Mouse (Mus musculus): ENCODE data around the gene Dcpp1.

The Dcpp1 gene

DNA sequence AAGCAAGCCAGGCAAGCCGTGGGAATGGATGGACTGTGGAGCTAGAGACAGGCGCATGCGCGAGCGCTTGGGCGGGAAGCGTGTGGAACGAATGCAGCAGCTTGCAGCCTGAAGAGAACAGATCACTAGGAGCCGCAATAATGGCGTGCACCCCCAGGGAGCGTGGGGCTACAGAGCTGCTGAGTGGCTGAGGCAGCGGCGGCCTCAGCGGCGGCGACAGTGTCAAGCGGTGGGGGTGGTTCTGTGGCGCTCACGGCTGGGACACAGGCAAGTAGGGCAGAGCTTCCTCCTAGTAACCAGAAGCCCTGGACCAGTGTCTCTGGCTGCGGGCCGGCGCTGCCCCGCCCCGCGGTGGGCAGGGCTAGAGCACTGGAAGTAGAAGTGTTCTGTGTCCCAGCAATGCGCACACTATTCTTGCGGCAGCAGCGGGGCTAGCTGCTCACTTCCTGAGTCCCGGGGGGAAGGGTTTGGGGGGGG is 43.9 kb downstream of the Dcpp1 start:
- ATAC-seq (ENCODE audit: insufficient number of reproducible peaks, low FRiP score, low TSS enrichment), result peak; percentile 94

- ATAC-seq (ENCODE audit: insufficient number of reproducible peaks, low FRiP score, low TSS enrichment), result peak; percentile 76
Observed at GRCm38 (mm10) chr17:23925090-23925493, 44.4 kb downstream of the Dcpp1 start.

GRCm38 (mm10) chr17:23931157-23931556 is 50.5 kb downstream of the Dcpp1 start:
- ATAC-seq (ENCODE audit: insufficient number of reproducible peaks, low FRiP score, low TSS enrichment), result no peak
